8 mouse cellular contexts compared by ENCODE assay signal in the genomic region with DNA sequence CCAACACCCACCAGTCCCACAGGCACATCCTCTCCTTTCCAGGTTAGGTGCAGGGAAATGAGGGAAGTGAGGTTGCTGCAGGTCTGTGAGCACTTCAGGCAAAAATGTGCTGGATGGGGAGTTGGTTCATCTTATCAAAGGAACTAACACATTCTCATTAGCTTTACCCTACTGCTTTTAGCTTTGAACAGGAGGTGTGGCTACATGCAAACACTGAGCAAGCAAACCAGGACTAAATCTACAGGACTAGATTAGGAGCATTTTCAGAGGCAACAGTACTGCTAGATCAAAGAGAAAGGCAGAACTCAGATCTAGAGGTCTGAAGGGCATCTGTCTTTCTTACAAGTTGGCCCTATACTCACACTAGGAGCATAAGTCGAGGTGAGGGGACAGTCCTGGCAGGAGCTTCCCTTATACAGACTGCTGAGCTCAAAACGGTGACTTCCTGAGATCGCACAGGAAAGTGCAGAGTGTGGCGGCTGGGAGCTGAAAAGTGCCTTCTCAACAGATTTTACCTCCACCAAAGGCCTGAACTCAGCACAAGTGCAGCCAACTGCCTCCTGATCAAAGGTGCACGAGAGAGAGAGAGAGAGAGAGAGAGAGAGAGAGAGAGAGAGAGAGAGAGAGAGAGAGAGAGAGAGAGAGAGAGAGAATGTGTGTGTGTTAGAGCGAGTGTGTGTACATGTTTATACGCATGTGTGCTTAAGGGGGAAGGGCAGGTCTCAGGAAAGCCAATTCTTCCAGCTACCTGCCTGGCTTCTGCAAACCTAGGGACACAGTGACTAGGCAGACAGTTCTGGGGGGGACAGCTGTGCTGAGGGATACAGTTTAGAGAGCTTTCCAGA. TPM values are rescaled to one million over a fixed set of nuclear protein-coding genes. Genes with fewer than 3 reads are reported as not detected.
DNase-seq lines count a peak whose midpoint lies in the region; ATAC-seq lines count a peak whose summit lies in the region.

No protein-coding gene starts in this region.

- no peak for ATAC-seq in intestine, embryonic 14.5 days (replicated peaks; ENCODE audit: low FRiP score, low TSS enrichment, low read depth)
- ATAC-seq in liver, embryonic 16.5 days (ENCODE audit: low read depth) = no peak

- peaks cover 16% of the 10 kb centered on the region for H3K36me3 ChIP-seq in intestine, embryonic 14.5 days (ENCODE audit: control insufficient read depth, insufficient read depth, low read length)
- H3K36me3 ChIP-seq in liver, embryonic 16.5 days (ENCODE audit: control insufficient read depth, insufficient read depth) = peaks cover 8% of the 10 kb centered on the region

- no peak overlapping the region; the same call in 1 of the 2 replicates for H3K9ac ChIP-seq in intestine, embryonic 14.5 days (ENCODE audit: low read length)
- peak overlapping the region; percentile 97 for H3K9ac ChIP-seq in liver, embryonic 16.5 days (ENCODE audit: low read depth, low read length)

- H3K4me1 ChIP-seq in intestine, embryonic 14.5 days (replicated peaks; ENCODE audit: control insufficient read depth, insufficient read depth, low read length) = peaks cover 20% of the 10 kb centered on the region
- H3K4me1 ChIP-seq in liver, embryonic 16.5 days (ENCODE audit: control insufficient read depth, low read depth, low read length) = peaks cover 66% of the 10 kb centered on the region

- 0 out of 2 replicates have a peak overlapping the region, but pooled peaks have one; percentile 3 for H3K27ac ChIP-seq in intestine, embryonic 14.5 days (ENCODE audit: low read depth)
- H3K27ac ChIP-seq in liver, embryonic 16.5 days (ENCODE audit: low read length) = peak overlapping the region; percentile 100

- H3K4me3 ChIP-seq in intestine, embryonic 14.5 days (ENCODE audit: low read depth, low read length) = 0 out of 2 replicates have a peak overlapping the region, but pooled peaks have one; percentile 83
- peak overlapping the region; percentile 84 for H3K4me3 ChIP-seq in liver, embryonic 16.5 days (ENCODE audit: low read depth, low read length)

- DNase-seq in layer of hippocampus, adult 11-12 months (ENCODE audit: low spot score) = peak; percentile 14
- no peak for DNase-seq in layer of hippocampus, postnatal 36 days
- DNase-seq in c-Kit-negative CD71-positive TER-119-positive erythroid progenitor cells, embryonic 14.5 days (ENCODE audit: low read depth, low spot score) = peak; percentile 49
- DNase-seq in intestine, embryonic 14.5 days (ENCODE audit: low spot score) = no peak
- no peak for DNase-seq in ovary, postnatal 10 days (ENCODE audit: low spot score)
- no peak for DNase-seq in cerebellum, postnatal 14 days
- no peak for DNase-seq in urinary bladder, adult 2 months (ENCODE audit: low spot score)

- WGBS in intestine, embryonic 14.5 days = 33% methylated on average over 7 of the region's 7 CpGs
- 6% methylated on average over 7 of the region's 7 CpGs for WGBS in liver, embryonic 16.5 days (ENCODE audit: insufficient replicate concordance)

- no peaks in the 10 kb centered on the region for H3K27me3 ChIP-seq in intestine, embryonic 14.5 days (replicated peaks; ENCODE audit: control insufficient read depth, insufficient read depth, low read length)
- no peaks in the 10 kb centered on the region for H3K27me3 ChIP-seq in liver, embryonic 16.5 days (ENCODE audit: control insufficient read depth, insufficient read depth, low read depth, low read length)

- H3K9me3 ChIP-seq in intestine, embryonic 14.5 days (ENCODE audit: control insufficient read depth, low read length) = no peaks in the 10 kb centered on the region
- H3K9me3 ChIP-seq in liver, embryonic 16.5 days (replicated peaks; ENCODE audit: control insufficient read depth, low read length) = no peaks in the 10 kb centered on the region

- peak overlapping the region; percentile 81 for H3K4me2 ChIP-seq in intestine, embryonic 14.5 days (ENCODE audit: low read length)
- peak overlapping the region; percentile 94 for H3K4me2 ChIP-seq in liver, embryonic 16.5 days (ENCODE audit: low read depth, low read length)

RNA-seq across cellular contexts. Expression of a gene that starts 2.3 kb away (rescaled TPM):
- total RNA-seq in layer of hippocampus, postnatal 36 days (2021) = 10 to 100 TPM; 77.3 to 86.3 TPM
- polyA plus RNA-seq in intestine, embryonic 14.5 days (2014; fragmentation: Nextera tagmentation; extraction: Ambion mirVana) = 20.1 and 25.0 TPM in 2 replicates
- 29.4 and 30.9 TPM in 2 replicates for polyA plus RNA-seq in liver, embryonic 16.5 days (2015; fragmentation: Nextera tagmentation; extraction: Ambion mirVana)
- polyA plus RNA-seq in urinary bladder, adult 2 months (2012; rRNA removed) = 50.1 and 62.5 TPM in 2 replicates

RNA-seq across cellular contexts. Expression of a gene that starts 6.1 kb away (rescaled TPM):
- 10 to 100 TPM; 40.7 to 41.5 TPM for total RNA-seq in layer of hippocampus, postnatal 36 days (2021)
- polyA plus RNA-seq in intestine, embryonic 14.5 days (2014; fragmentation: Nextera tagmentation; extraction: Ambion mirVana) = 31.8 and 35.6 TPM in 2 replicates
- polyA plus RNA-seq in liver, embryonic 16.5 days (2015; fragmentation: Nextera tagmentation; extraction: Ambion mirVana) = 27.3 and 28.0 TPM in 2 replicates
- 78.6 and 107 TPM in 2 replicates for polyA plus RNA-seq in urinary bladder, adult 2 months (2012; rRNA removed)

RNA-seq across cellular contexts. Expression of a gene that starts 12.5 kb away (rescaled TPM):
- 1 to 10 TPM; 1.8 to 2.1 TPM for total RNA-seq in layer of hippocampus, postnatal 36 days (2021)
- polyA plus RNA-seq in intestine, embryonic 14.5 days (2014; fragmentation: Nextera tagmentation; extraction: Ambion mirVana) = 22.4 and 23.2 TPM in 2 replicates
- 4.8 and 5.1 TPM in 2 replicates for polyA plus RNA-seq in liver, embryonic 16.5 days (2015; fragmentation: Nextera tagmentation; extraction: Ambion mirVana)
- polyA plus RNA-seq in urinary bladder, adult 2 months (2012; rRNA removed) = 15.5 and 18.5 TPM in 2 replicates

RNA-seq across cellular contexts. Expression of a gene that starts 13.4 kb away (rescaled TPM):
- total RNA-seq in layer of hippocampus, postnatal 36 days (2021) = 100 to 1,000 TPM; 138 to 157 TPM
- 157 and 179 TPM in 2 replicates for polyA plus RNA-seq in intestine, embryonic 14.5 days (2014; fragmentation: Nextera tagmentation; extraction: Ambion mirVana)
- polyA plus RNA-seq in liver, embryonic 16.5 days (2015; fragmentation: Nextera tagmentation; extraction: Ambion mirVana) = 158 and 184 TPM in 2 replicates
- polyA plus RNA-seq in urinary bladder, adult 2 months (2012; rRNA removed) = 87.2 and 120 TPM in 2 replicates

RNA-seq across cellular contexts. Expression of a gene that starts 16.9 kb away (rescaled TPM):
- total RNA-seq in layer of hippocampus, postnatal 36 days (2021) = 1 to 10 TPM; 4.2 to 4.4 TPM
- polyA plus RNA-seq in intestine, embryonic 14.5 days (2014; fragmentation: Nextera tagmentation; extraction: Ambion mirVana) = 0.32 TPM in 1 of 2 replicates, not detected in the other
- polyA plus RNA-seq in liver, embryonic 16.5 days (2015; fragmentation: Nextera tagmentation; extraction: Ambion mirVana) = 0.58 and 0.61 TPM in 2 replicates
- 0.07 and 0.21 TPM in 2 replicates for polyA plus RNA-seq in urinary bladder, adult 2 months (2012; rRNA removed)

Comparison
In these comparisons a context has a peak if more than half of its experiments do, and no peak if none do; other contexts are left out.
1. DNase-seq: peak in layer of hippocampus, adult 11-12 months (single experiment) and c-Kit-negative CD71-positive TER-119-positive erythroid progenitor cells, embryonic 14.5 days (single experiment); none in layer of hippocampus, postnatal 36 days (0 of 2), intestine, embryonic 14.5 days (single experiment), ovary, postnatal 10 days (single experiment), cerebellum, postnatal 14 days (0 of 2) and urinary bladder, adult 2 months (single experiment).